ENCODE assay signal across 11 mouse cellular contexts in genomic region chr5:37244666-37245242, GRCm38 (mm10). TPM values are rescaled to one million over a fixed set of nuclear protein-coding genes. Genes with fewer than 3 reads are reported as not detected.
DNase-seq lines count a peak whose midpoint lies in the region; ATAC-seq and TF ChIP-seq lines count a peak whose summit lies in the region.
"Had no signal": no experiment of that assay in that cellular context is flagged by ENCODE, and none has a peak within 500 bp of the region (broad histone marks: within the 10 kb centered on the region; RNA-seq: fewer than 3 reads in every experiment).

No protein-coding gene starts in this region.

- 41% methylated on average over 9 of the region's 9 CpGs for WGBS in embryonic facial prominence, embryonic 10.5 days
- 35% methylated on average over 9 of the region's 9 CpGs for WGBS in hindbrain, embryonic 11.5 days
- 34% methylated on average over 9 of the region's 9 CpGs for whole genome bisulfite sequencing in midbrain, postnatal 0 days

- DNase-seq in layer of hippocampus, adult 2 months (ENCODE audit: low spot score in 2 of 2): no peak
- DNase-seq in layer of hippocampus, adult 9-10 months (ENCODE audit: low spot score): no peak
- DNase-seq in embryonic facial prominence, embryonic 10.5 days (ENCODE audit: low spot score): peak; percentile 14
- DNase-seq in hindbrain, embryonic 11.5 days (ENCODE audit: low spot score): peak; percentile 36
- DNase-seq in midbrain, postnatal 0 days (ENCODE audit: low spot score): no peak
- DNase-seq in urinary bladder, adult 2 months (ENCODE audit: low spot score): no peak
- DNase-seq in spleen, adult 18-20 months: no peak
- DNase-seq: kidney, adult 8-10 months had no signal

- H3K4me1 ChIP-seq in embryonic facial prominence, embryonic 10.5 days: peaks cover 55% of the 10 kb centered on the region
- H3K4me1 ChIP-seq in hindbrain, embryonic 11.5 days (replicated peaks; ENCODE audit: control insufficient read depth, insufficient read depth, low read length): peaks cover 7% of the 10 kb centered on the region; the same call in 1 of the 2 replicates
- peaks cover 27% of the 10 kb centered on the region for H3K4me1 ChIP-seq in midbrain, postnatal 0 days (ENCODE audit: insufficient read depth, low read length)

- no peak for TF ChIP-seq CTCF in layer of hippocampus, adult 2 months (conservative IDR thresholded peaks at IDR 0.05)
- no peak for TF ChIP-seq CTCF in midbrain, postnatal 0 days (IDR thresholded peaks at IDR 0.05)

- no peaks in the 10 kb centered on the region for H3K36me3 ChIP-seq in embryonic facial prominence, embryonic 10.5 days (replicated peaks)
- no peaks in the 10 kb centered on the region for H3K36me3 ChIP-seq in hindbrain, embryonic 11.5 days (ENCODE audit: control insufficient read depth, insufficient read depth, low read length)
- no peaks in the 10 kb centered on the region for H3K36me3 ChIP-seq in midbrain, postnatal 0 days (ENCODE audit: insufficient read depth, low read length)

- peak overlapping the region; percentile 90 for H3K4me3 ChIP-seq in layer of hippocampus, adult 2 months
- H3K4me3 ChIP-seq in embryonic facial prominence, embryonic 10.5 days: peak overlapping the region; percentile 80
- H3K4me3 ChIP-seq in hindbrain, embryonic 11.5 days (ENCODE audit: low read depth, low read length): peak overlapping the region; percentile 52
- H3K4me3 ChIP-seq in midbrain, postnatal 0 days (ENCODE audit: low read depth, low read length): peak overlapping the region; percentile 90
- H3K4me3 ChIP-seq: myocyte had no signal

- H3K27ac ChIP-seq in layer of hippocampus, adult 2 months: peak overlapping the region; percentile 94
- H3K27ac ChIP-seq in embryonic facial prominence, embryonic 10.5 days (replicated peaks): no peak overlapping the region
- peak overlapping the region; percentile 92 for H3K27ac ChIP-seq in hindbrain, embryonic 11.5 days (ENCODE audit: low read depth, low read length)
- H3K27ac ChIP-seq in midbrain, postnatal 0 days (ENCODE audit: low read depth, low read length): peak overlapping the region; percentile 97

- peak overlapping the region; percentile 3; the same call in 1 of the 2 replicates for H3K9ac ChIP-seq in hindbrain, embryonic 11.5 days (ENCODE audit: low read depth, low read length)
- H3K9ac ChIP-seq in midbrain, postnatal 0 days (replicated peaks; ENCODE audit: low read length, poor library complexity, severe bottlenecking): peak overlapping the region; percentile 96

- ATAC-seq in hindbrain, embryonic 11.5 days (ENCODE audit: low FRiP score): no peak
- no peak for ATAC-seq in midbrain, postnatal 0 days (ENCODE audit: low FRiP score)

- H3K9me3 ChIP-seq in embryonic facial prominence, embryonic 10.5 days: no peaks in the 10 kb centered on the region
- H3K9me3 ChIP-seq in hindbrain, embryonic 11.5 days (ENCODE audit: control insufficient read depth, low read length): no peaks in the 10 kb centered on the region
- H3K9me3 ChIP-seq in midbrain, postnatal 0 days (ENCODE audit: low read length): no peaks in the 10 kb centered on the region

- H3K4me2 ChIP-seq in hindbrain, embryonic 11.5 days (replicated peaks; ENCODE audit: low read depth, low read length): peak overlapping the region; percentile 80
- H3K4me2 ChIP-seq in midbrain, postnatal 0 days (ENCODE audit: low read depth, low read length, poor library complexity, severe bottlenecking): peak overlapping the region; percentile 85

- peaks cover 82% of the 10 kb centered on the region for H3K27me3 ChIP-seq in embryonic facial prominence, embryonic 10.5 days (replicated peaks; ENCODE audit: low read depth, poor library complexity, severe bottlenecking)
- H3K27me3 ChIP-seq in hindbrain, embryonic 11.5 days (ENCODE audit: control insufficient read depth, insufficient read depth, low read length): peaks cover 34% of the 10 kb centered on the region
- H3K27me3 ChIP-seq in midbrain, postnatal 0 days (ENCODE audit: insufficient read depth, low read length): no peaks in the 10 kb centered on the region

RNA-seq across cellular contexts. Expression of gene Crmp1, which starts 3.0 kb away (rescaled TPM):
- total RNA-seq in layer of hippocampus, adult 2 months (2021): 100 to 1,000 TPM; 234 to 238 TPM
- 80.2 and 88.4 TPM in 2 replicates for polyA plus RNA-seq in embryonic facial prominence, embryonic 10.5 days (2016; fragmentation: Nextera tagmentation; extraction: Ambion mirVana)
- 340 and 413 TPM in 2 replicates for polyA plus RNA-seq in hindbrain, embryonic 11.5 days (2014; fragmentation: Nextera tagmentation; extraction: Ambion mirVana)
- total RNA-seq in midbrain, postnatal 0 days (2014; rRNA removed): 954 and 1,050 TPM in 2 replicates
- 851 and 872 TPM in 2 replicates for polyA plus RNA-seq in midbrain, postnatal 0 days (2015; fragmentation: Nextera tagmentation; extraction: Ambion mirVana)
- polyA plus RNA-seq in urinary bladder, adult 2 months (2012; rRNA removed): 0.41 and 0.66 TPM in 2 replicates
- total RNA-seq: common myeloid progenitor, adult 5-6 weeks; liver, adult 2 months had no signal
- polyA plus RNA-seq: liver, adult 2 months had no signal

Comparison
In these comparisons a context has a peak if more than half of its experiments do, and no peak if none do; other contexts are left out.
1. DNase-seq: peak in embryonic facial prominence, embryonic 10.5 days (single experiment) and hindbrain, embryonic 11.5 days (single experiment); none in layer of hippocampus, adult 2 months (0 of 2), layer of hippocampus, adult 9-10 months (single experiment), midbrain, postnatal 0 days (single experiment), urinary bladder, adult 2 months (single experiment) and spleen, adult 18-20 months (0 of 2).
2. RNA of gene Crmp1, which starts 3.0 kb away (polyA plus RNA-seq): 851 to 872 TPM in midbrain, postnatal 0 days, 340 to 413 TPM in hindbrain, embryonic 11.5 days and 80.2 to 88.4 TPM in embryonic facial prominence, embryonic 10.5 days; 0.41 to 0.66 TPM in urinary bladder, adult 2 months; every median in the first group is over 10 times any median in the second.
3. Peak in every context shown above with its lines, with median percentiles within 50 percentile points of each other: H3K4me3 ChIP-seq.